ENCODE assay signal across 9 mouse cellular contexts in the genomic region with DNA sequence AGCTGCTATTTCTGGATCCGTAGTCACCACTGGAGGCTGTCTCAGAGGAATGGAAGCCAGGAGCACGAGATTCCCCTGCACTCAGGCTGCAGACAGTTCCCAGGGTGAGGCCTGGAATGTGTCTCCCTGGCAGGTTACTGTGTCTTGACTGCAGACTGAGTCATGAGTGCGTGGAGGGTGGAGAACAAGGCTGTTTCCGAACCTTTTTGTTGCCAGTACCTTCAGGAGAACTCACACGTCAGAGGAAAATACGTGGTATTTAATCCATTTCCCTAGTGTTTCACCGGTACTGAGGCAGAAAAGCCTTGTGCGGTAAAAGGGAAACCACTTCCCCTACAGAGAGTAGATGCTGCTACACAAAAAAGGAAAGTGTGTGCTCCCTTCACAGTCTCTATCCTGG. TPM values are rescaled to one million over a fixed set of nuclear protein-coding genes. Genes with fewer than 3 reads are reported as not detected.
A peak's percentile ranks its signal among the peaks of the same experiment; 100 is the strongest.
DNase-seq lines count a peak whose midpoint lies in the region; ATAC-seq lines count a peak whose summit lies in the region.
"Had no signal": no experiment of that assay in that cellular context is flagged by ENCODE, and none has a peak within 500 bp of the region (broad histone marks: within the 10 kb centered on the region; RNA-seq: fewer than 3 reads in every experiment).

No protein-coding gene starts in this region.

- no peak overlapping the region for H3K4me2 ChIP-seq in liver, embryonic 15.5 days

- 26% methylated on average over 8 of the region's 8 CpGs for WGBS in liver, embryonic 15.5 days (ENCODE audit: insufficient replicate concordance)

- H3K9me3 ChIP-seq in liver, embryonic 15.5 days (replicated peaks), result no peaks in the 10 kb centered on the region

- peaks cover 6% of the 10 kb centered on the region; the same call in 1 of the 2 replicates for H3K27me3 ChIP-seq in liver, embryonic 15.5 days

- no peaks in the 10 kb centered on the region for H3K36me3 ChIP-seq in liver, embryonic 15.5 days (replicated peaks)

- ATAC-seq in cerebellum, adult (ENCODE audit: insufficient number of reproducible peaks, low FRiP score, low TSS enrichment), result 0 out of 2 replicates have a peak, but pooled peaks have one; percentile 45
- peak; percentile 86 for ATAC-seq in CD4-positive, CD25-positive, alpha-beta regulatory T cell, adult 4 months
- peak; percentile 36 for ATAC-seq in granulocyte monocyte progenitor cell, adult 5-6 weeks (replicated peaks; ENCODE audit: poor library complexity, severe bottlenecking)
- no peak for ATAC-seq in liver, embryonic 15.5 days (ENCODE audit: insufficient read depth)

- peaks cover 53% of the 10 kb centered on the region for H3K4me1 ChIP-seq in liver, embryonic 15.5 days (replicated peaks)

- no peak overlapping the region for H3K4me3 ChIP-seq in liver, embryonic 15.5 days (replicated peaks)

- no peak for DNase-seq in cerebellum, adult 18-20 months
- no peak for DNase-seq in B cell, adult 2 months
- DNase-seq in cerebellum, adult 11 months, result no peak
- DNase-seq in kidney, adult 8-10 months, result no peak

- 0 out of 2 replicates have a peak overlapping the region, but pooled peaks have one; percentile 4 for H3K27ac ChIP-seq in liver, embryonic 15.5 days (replicated peaks)

- H3K9ac ChIP-seq in liver, embryonic 15.5 days, result no peak overlapping the region

RNA-seq across cellular contexts. Expression of a gene that starts 6.9 kb away (rescaled TPM):
- polyA plus RNA-seq in CD4-positive, CD25-positive, alpha-beta regulatory T cell, adult 4 months (2017; shearing (Covaris generic)), result 10 to 100 TPM; 11.8 to 12.3 TPM
- 1.2 TPM in 1 of 2 replicates, not detected in the other for total RNA-seq in granulocyte monocyte progenitor cell, adult 5-6 weeks (2014; fragmentation: Nextera tagmentation)
- 1.6 and 2.9 TPM in 2 replicates for total RNA-seq in granulocyte monocyte progenitor cell, adult 5-6 weeks (2017)
- 32.1 and 34.1 TPM in 2 replicates for polyA plus RNA-seq in liver, embryonic 15.5 days (2015; fragmentation: Nextera tagmentation; extraction: Ambion mirVana)

RNA-seq across cellular contexts. Expression of a gene that starts 6.9 kb away (rescaled TPM):
- not detected for polyA plus RNA-seq in CD4-positive, CD25-positive, alpha-beta regulatory T cell, adult 4 months (2017; shearing (Covaris generic))
- not detected in 2 replicates for total RNA-seq in granulocyte monocyte progenitor cell, adult 5-6 weeks (2014; fragmentation: Nextera tagmentation)
- not detected in 2 replicates for total RNA-seq in granulocyte monocyte progenitor cell, adult 5-6 weeks (2017)
- polyA plus RNA-seq in liver, embryonic 15.5 days (2015; fragmentation: Nextera tagmentation; extraction: Ambion mirVana), result 0.12 TPM in 1 of 2 replicates, not detected in the other
- total RNA-seq: CH12.LX had no signal

RNA-seq across cellular contexts. Expression of a gene that starts 43.3 kb away (rescaled TPM):
- not detected for polyA plus RNA-seq in CD4-positive, CD25-positive, alpha-beta regulatory T cell, adult 4 months (2017; shearing (Covaris generic))
- not detected in 2 replicates for total RNA-seq in granulocyte monocyte progenitor cell, adult 5-6 weeks (2014; fragmentation: Nextera tagmentation)
- not detected in 2 replicates for total RNA-seq in granulocyte monocyte progenitor cell, adult 5-6 weeks (2017)
- not detected in 2 replicates for polyA plus RNA-seq in liver, embryonic 15.5 days (2015; fragmentation: Nextera tagmentation; extraction: Ambion mirVana)
- total RNA-seq: CH12.LX had no signal

RNA-seq across cellular contexts. Expression of a gene that starts 47.8 kb away (rescaled TPM):
- under 1 TPM in 1 of 2 experiments, not detected in 1; 0.19 TPM for polyA plus RNA-seq in CD4-positive, CD25-positive, alpha-beta regulatory T cell, adult 4 months (2017; shearing (Covaris generic))
- total RNA-seq in granulocyte monocyte progenitor cell, adult 5-6 weeks (2014; fragmentation: Nextera tagmentation), result not detected in 2 replicates
- not detected in 2 replicates for total RNA-seq in granulocyte monocyte progenitor cell, adult 5-6 weeks (2017)
- polyA plus RNA-seq in liver, embryonic 15.5 days (2015; fragmentation: Nextera tagmentation; extraction: Ambion mirVana), result 0.37 and 0.56 TPM in 2 replicates
